Mouse (Mus musculus) spleen, postnatal 10 days (tissue): ENCODE measurements around the gene Nus1.

ENCODE experiments used
- DNase-seq, 2 experiments: peaks; one replicate each; pipeline ENCODE4 v3.0.0; 2021 to 2022; ENCODE audit warnings: low spot score in 2 of 2

Gene Nus1

GRCm38 (mm10) chr10:52417299-52417997 is at the start of gene Nus1:
Nus1 (plus strand) TSS chr10:52417547.
- peak; percentile 91 to 97 for DNase-seq

DNA sequence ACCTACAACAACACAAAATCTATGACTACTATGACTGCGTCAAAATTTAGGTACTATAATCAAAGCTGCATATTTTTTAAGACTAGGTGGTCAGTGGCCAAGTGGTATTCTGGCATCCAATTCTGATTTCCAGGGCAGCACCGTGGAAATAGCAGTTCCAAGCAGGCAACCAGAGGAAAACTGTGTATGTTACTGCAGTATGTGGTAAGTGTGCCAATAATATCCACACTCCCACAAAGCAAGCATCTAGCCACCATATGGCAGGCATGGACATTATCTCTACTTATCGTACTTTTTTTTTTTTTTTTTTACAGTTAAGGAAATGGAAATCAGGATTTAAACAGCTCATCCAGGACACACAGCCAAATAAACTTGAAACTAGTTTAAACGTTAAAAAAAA is 49.0 kb upstream of the Nus1 start:
- DNase-seq: no peak

DNA sequence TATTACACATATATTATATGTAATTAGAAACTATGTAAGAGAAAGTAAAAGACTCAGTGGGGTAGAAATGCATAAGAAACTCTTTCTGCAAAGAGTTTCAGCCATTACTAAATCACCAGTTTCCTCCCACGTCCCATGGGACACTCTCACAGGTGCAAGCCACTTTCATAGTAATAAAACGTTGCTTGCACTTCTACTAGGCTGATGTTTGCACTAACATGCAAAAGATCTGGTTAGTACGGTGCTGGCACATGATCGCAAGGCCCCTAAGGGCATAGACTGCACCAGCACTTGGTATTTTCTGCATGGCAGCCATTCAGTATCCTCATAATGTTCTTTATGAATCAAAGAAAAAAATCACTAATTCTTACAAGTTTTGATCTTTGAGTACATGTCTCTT is 43.5 kb upstream of the Nus1 start:
- peak in 1 of 2 experiments; percentile 70 for DNase-seq

DNA sequence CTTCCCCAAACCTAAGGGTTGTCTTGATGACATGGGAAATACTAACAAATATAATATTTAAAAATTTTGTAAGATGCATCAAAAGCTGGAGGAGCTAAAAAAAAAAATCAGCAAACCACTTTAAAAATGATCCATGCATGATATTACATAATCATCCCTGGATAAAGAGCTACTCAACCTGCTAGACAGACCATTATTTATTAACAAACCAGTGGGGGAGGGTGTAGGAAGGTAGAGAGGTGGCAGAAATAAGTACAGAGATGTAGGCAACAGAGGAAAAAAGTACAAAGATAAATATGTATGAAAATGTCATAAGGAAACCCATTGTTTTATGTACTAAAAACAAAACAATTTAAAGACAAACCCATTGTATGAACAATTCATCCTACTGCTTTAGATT is 42.7 kb upstream of the Nus1 start:
- DNase-seq: no peak

DNA sequence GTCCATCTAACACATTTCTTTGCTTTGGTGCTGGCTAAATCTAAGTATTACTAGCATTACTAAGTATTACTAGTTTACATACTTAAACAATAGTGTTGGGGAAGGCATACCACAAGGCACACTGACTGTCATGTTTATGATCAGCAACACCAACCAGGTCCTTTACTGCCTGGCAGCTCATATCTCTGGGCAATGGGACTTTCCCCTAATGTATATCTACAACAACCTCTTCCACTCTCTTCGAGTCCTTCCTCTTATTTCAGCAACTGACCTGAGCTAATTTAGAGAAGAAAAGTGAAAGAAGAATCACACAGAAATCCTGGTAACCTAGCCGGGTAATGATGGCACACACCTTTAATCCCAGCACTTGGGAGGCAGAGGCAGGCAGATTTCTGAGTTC is 40.9 kb upstream of the Nus1 start:
- DNase-seq: no peak

DNA sequence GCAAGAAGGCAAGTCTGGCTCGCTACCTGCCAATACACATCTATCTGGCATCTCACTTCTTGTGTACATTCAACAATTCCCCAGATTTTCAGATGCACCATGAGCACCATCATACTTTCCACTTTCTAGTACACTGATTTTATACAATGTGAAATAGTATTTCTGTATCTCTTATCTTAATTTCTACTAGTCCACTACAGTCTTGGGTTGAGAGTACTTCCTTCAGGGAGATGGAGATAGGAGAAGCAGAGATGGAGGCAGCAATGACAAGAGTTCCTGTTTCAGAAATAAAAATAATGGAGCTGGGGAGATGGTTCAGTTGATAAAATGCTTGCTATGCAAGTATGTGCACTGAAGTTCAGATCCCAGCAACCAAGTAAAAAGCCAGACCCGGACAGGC is 39.5 kb upstream of the Nus1 start:
- DNase-seq: no peak

DNA sequence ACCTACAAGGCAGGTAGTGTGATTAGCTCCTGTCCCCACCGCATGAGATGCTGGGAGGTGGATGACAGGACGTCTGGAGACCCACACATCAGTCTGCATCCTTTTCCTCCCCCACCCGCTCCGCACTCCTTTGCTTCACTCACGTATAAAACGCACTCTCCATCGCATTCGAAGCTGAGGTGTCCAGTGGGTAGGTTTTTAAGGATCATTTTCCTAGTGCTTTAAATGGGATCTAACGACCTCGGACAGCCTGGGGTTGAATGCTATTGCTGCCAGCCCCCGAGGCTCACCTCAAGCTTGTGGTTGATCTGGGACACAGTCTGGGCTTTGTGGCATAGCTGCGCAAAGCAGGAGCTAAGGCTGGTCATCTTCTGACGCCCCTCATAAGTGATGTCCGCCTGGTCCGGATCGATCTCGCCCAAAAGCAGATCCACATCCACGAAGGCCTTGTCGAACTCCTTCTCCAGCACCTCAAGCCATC is 36.0 kb upstream of the Nus1 start:
- DNase-seq: peak in 1 of 2 experiments; percentile 28

GRCm38 (mm10) chr10:52381845-52382591 is 35.3 kb upstream of the Nus1 start, which contains the start of gene Gopc:
Gopc (minus strand) TSS chr10:52382124.
- DNase-seq: peak; percentile 95 to 99

DNA sequence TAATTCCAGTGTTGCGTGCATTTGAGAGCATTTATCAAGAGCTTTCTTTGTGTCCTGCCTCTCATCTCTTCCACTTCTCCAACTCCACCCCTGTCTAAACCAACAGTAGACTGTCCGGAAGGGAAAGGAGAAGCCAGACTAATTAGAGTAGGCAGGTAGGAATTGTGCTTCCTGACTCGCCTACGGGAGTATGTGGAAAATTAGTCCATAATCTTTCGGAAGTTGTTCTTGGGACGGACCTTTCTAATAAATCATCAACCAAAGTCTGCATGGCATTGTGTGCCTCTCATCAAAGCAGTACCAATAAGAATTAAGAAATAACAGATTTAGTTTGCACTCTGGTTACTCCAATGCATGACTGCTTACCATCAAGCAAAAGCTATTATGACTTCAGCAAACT is 34.3 kb upstream of the Nus1 start:
- no peak for DNase-seq

DNA sequence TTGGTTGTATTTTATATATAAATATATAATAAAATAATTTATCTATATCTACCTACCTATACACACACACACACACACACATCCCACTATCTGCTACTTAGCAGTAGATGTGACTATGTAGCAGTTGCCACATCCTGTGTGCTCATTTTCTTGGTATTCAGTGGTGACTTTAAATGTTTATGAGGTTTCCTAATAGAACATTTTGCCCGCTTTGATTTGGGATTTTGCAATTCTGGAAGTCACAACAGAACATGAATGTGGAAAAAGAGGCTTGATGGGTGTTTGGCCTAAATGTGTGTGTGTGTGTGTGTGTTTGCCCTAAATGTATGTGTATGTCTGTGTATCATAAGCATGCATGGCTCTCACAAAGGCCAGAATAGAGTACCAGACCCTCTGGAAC is 33.8 kb upstream of the Nus1 start:
- DNase-seq: no peak

- peak in 1 of 2 experiments; percentile 47 for DNase-seq
These were observed 32.3 kb upstream of the Nus1 start for GRCm38 (mm10) chr10:52384823-52385610.

DNA sequence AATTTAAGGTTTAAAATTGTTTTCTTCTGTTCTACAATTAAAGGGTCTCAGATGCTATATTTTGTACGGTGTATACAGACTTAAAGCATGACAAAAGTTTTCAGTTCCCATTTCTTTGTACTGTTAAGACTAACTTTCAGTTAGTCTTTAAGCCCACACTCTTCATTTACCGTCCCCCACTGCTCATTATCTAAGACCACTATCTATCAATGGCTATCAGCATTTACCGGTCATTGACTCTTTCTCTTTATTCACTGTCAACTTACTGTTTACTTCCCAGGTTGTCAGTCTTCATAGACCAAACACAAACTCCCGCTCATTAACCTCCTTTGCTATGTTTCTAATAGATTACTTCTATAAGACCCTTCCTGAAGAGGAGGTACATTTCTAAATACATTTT is 30.2 kb upstream of the Nus1 start:
- no peak for DNase-seq

DNA sequence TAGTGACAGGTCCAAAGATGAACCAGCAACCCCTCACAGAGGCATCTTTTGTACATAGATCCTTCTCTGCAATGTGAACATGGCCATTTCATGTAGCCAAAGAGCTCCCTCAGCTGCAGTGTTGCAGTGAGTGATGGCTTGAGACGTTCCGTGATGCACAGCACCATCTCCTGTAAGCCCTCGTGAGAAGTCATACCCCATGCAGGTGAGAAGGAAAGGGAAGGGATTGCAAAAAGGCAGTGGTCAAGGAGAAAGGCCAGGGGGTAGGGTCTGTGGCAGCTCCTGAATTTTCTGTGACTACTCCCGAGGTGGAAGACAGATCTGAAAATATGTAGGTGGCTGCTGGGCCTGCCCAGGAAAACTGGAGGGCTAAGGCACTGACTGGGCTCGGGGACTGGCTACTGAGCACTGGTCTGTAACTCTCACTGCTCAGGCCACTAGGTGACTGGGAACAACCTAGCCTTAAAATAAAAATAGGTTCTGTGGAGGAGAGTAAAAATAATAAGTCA is 28.4 kb upstream of the Nus1 start, which contains the start of gene Nepn:
TSS of gene Nepn (plus strand) at position 51 of the 509 bp plus-strand sequence.
- no peak for DNase-seq

GRCm38 (mm10) chr10:52389438-52389837 is 27.9 kb upstream of the Nus1 start:
- DNase-seq: no peak

- no peak for DNase-seq
These were observed 26.1 kb upstream of the Nus1 start for GRCm38 (mm10) chr10:52391208-52391607.

GRCm38 (mm10) chr10:52396647-52397046 is 20.7 kb upstream of the Nus1 start:
- no peak for DNase-seq

DNA sequence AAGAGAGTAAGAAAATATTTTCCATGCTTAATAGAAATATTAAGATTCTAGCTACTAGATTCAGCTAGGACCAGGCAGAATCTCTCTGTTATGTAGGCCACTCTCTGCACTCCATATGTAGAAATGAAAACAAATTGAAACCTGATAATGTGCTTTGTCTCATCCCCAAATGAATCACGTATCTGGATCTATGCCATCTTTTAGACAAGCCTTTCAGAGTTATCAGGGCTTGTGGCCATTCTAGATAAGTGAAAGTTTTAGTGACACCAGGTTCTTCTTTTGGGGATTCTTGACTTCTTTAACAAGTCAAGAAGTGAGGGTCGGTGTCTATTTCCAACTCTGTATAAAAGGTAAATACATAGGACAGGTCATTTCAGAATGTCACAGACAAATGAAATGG is 18.6 kb upstream of the Nus1 start:
- DNase-seq: no peak

GRCm38 (mm10) chr10:52399722-52400121 is 17.6 kb upstream of the Nus1 start:
- DNase-seq: no peak

GRCm38 (mm10) chr10:52405160-52405559 is 12.2 kb upstream of the Nus1 start:
- DNase-seq: no peak

- no peak for DNase-seq
These were observed 9.8 kb upstream of the Nus1 start for GRCm38 (mm10) chr10:52407526-52407925.

DNA sequence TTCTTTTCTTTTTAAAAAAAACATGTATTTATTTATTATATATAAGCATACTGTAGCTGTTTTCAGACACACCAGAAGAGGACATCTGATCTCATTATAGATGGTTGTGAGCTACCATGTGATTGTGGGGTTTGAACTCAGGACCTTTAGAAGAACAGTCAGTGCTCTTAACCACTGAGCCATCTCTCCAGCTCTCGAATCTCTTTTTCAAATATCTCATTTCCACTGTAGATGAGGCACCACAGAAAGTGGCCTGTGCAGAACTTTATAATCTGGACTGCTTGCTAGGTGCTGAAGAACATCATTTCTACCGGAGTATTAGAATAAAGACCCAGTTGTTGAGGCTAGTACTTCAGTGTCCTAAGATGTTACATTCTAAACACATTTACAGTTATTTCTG is 2.3 kb upstream of the Nus1 start:
- DNase-seq: no peak

DNA sequence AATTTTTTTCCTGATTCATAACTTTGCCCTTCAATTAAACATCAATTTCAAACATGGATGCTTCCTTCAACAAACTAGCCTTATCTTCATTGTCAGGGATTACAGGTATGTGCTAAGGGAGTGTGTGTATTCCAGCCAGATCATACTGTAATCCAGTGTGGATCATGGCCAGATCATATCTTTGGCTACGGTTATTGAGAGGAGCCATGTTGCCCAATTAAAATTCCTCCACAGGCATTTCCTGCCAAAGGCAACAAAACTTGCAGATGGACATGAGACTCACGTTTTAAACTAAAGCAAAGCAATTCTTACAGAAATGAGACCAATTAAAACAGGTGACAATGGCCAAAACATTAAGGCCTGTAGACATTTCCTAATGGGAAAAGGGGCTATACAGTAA is 889 bp upstream of the Nus1 start:
- DNase-seq: no peak
